Mouse (Mus musculus) liver, postnatal 0 days (tissue): ENCODE results near the gene Rps10. TPM values are rescaled to one million over a fixed set of nuclear protein-coding genes. Genes with fewer than 3 reads are reported as not detected.

Source experiments
- ATAC-seq: fragments of 200-750 bp; cut with Nextera tagmentation; 2 replicates; pipeline ENCODE4 v1.8.0; 2017; ENCODE audit warnings: mild to moderate bottlenecking, moderate library complexity
- DNase-seq: peaks from one replicate; pipeline ENCODE4 v3.0.0-alpha.2; 2016
- H3K27ac ChIP-seq: fragments of 300-500 bp; sonication (generic); 2 replicates; pipeline ENCODE4 v1.5.1; 2014; ENCODE audit warnings: antibody characterized with exemption, moderate library complexity, mild to moderate bottlenecking, low read depth
- H3K27me3 ChIP-seq: fragments of 300-500 bp; sonication (generic); 2 replicates; pipeline ENCODE4 v1.6.1; 2014; ENCODE audit warnings: low read length, control low read depth, mixed read lengths; ENCODE audit not compliant: insufficient read depth
- H3K36me3 ChIP-seq: fragments of 300-500 bp; sonication (generic); replicated peaks from 2 replicates; pipeline ENCODE4 v1.6.1; 2014; ENCODE audit warnings: mild to moderate bottlenecking, control low read depth, low read length, moderate library complexity, mixed read lengths; ENCODE audit not compliant: insufficient read depth
- H3K4me1 ChIP-seq: fragments of 300-500 bp; sonication (generic); 2 replicates; pipeline ENCODE4 v1.6.1; 2014; ENCODE audit warnings: antibody characterized with exemption, mild to moderate bottlenecking, control low read depth; ENCODE audit not compliant: insufficient read depth
- H3K4me2 ChIP-seq: fragments of 300-500 bp; sonication (generic); 2 replicates; pipeline ENCODE4 v1.6.1; 2014; ENCODE audit warnings: low read depth, mild to moderate bottlenecking, low read length, moderate library complexity, mixed read lengths
- H3K4me3 ChIP-seq: fragments of 300-500 bp; sonication (generic); 2 replicates; pipeline ENCODE4 v1.5.1; 2014; ENCODE audit warnings: low read depth, low read length
- H3K9ac ChIP-seq: fragments of 300-500 bp; sonication (generic); replicated peaks from 2 replicates; pipeline ENCODE4 v1.6.1; 2014; ENCODE audit warnings: mild to moderate bottlenecking, moderate library complexity
- H3K9me3 ChIP-seq: fragments of 300-500 bp; sonication (generic); 2 replicates; pipeline ENCODE4 v1.6.1; 2016; ENCODE audit warnings: mild to moderate bottlenecking, control low read depth, low read length, mixed read lengths
- CTCF ChIP-seq: sonication (generic); IDR thresholded peaks from 2 replicates; pipeline ENCODE4 v1.5.1; 2016; ENCODE audit warnings: antibody characterized with exemption, low read depth
- EP300 ChIP-seq: IDR thresholded peaks from 2 replicates; pipeline ENCODE4 v1.6.1; 2016; ENCODE audit warnings: antibody characterized with exemption, low read depth, mild to moderate bottlenecking
- WGBS: fragments of 180-500 bp; shearing (Covaris S2); extraction: QIAGEN DNeasy Blood & Tissue Kit; methylation state at CpG from one replicate; pipeline ENCODE4 v1.1.7; 2014; ENCODE audit not compliant: insufficient replicate concordance; 5-methylcytosine and 5-hydroxymethylcytosine counted together
- polyA plus RNA-seq: library from polyadenylated mRNA; unstranded; fragments of >200 nt; fragmentation: Nextera tagmentation; extraction: Ambion mirVana; gene quantifications from 2 replicates; pipeline ENCODE4 v1.2.1, GENCODE M21; 2015

Rps10 gene
- polyA plus RNA-seq, 1 experiment from 2014 or later, result 523 TPM

- Histone ChIP-seq H3K4me2 (no peak overlapping the region), H3K27ac (no peak overlapping the region), H3K9me3 (no peaks in the 10 kb centered on the region), H3K4me1 (no peaks in the 10 kb centered on the region), H3K9ac (no peak overlapping the region), H3K4me3 (no peak overlapping the region), H3K36me3 (no peaks in the 10 kb centered on the region), H3K27me3 (no peaks in the 10 kb centered on the region)
- ATAC-seq, result no peak
- TF ChIP-seq CTCF (peak; percentile 36), EP300 (no peak)
- 42% methylated on average over 9 of the region's 9 CpGs for WGBS
- DNase-seq, result no peak
Observed at GRCm38 (mm10) chr17:27675453-27675852, 39.0 kb upstream of the Rps10 start.

DNA sequence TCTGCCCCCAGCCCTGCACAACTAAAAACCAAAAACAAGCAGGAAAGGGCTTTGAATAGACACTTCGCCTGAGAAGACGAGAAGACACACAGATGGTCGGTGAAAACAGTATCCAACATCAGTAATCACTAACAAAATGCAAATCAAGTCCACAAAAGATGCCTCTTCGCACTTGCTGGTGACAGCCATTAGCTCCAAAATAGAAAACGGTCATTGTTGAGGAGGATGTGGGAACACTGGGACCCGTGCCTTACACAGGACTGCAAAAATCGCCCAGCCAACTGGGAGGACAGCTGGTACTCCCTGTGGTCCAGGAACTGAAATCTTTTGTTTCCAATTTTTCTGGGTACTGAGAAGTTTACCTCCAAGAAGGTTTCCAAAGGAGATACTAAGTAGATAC, 37.5 kb upstream of the Rps10 start:
- H3K36me3 ChIP-seq, result no peaks in the 10 kb centered on the region
- H3K4me1 ChIP-seq, result no peaks in the 10 kb centered on the region
- H3K27me3 ChIP-seq, result no peaks in the 10 kb centered on the region
- no peak for ATAC-seq
- 73% methylated on average over 7 of the region's 7 CpGs for WGBS
- no peaks in the 10 kb centered on the region for H3K9me3 ChIP-seq
- H3K4me2 ChIP-seq, result no peak overlapping the region
- H3K4me3 ChIP-seq, result no peak overlapping the region
- TF ChIP-seq CTCF, result no peak
- no peak for TF ChIP-seq EP300
- no peak overlapping the region for H3K9ac ChIP-seq
- no peak for DNase-seq
- no peak overlapping the region for H3K27ac ChIP-seq

DNA sequence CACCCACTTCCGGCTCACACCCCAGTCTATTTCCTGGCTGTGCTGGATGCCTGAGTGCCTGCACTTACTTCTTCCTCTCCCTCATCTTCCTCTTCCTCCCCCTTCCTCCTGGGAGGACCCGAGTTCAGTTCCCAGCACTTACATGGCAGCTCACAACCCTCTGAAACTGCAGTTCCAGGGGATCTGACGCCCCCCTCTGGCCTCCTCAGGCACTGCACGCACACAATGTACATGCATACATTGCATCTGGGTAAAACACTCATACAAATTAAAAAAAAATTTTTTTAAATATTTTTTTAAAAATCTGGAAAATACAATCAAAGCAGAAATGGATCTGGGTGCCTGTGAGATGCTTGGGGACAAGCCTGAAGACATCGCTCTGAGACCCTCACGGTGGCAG, 35.3 kb upstream of the Rps10 start:
- Histone ChIP-seq H3K4me2 (no peak overlapping the region), H3K27ac (no peak overlapping the region), H3K4me1 (no peaks in the 10 kb centered on the region), H3K4me3 (no peak overlapping the region), H3K36me3 (no peaks in the 10 kb centered on the region), H3K9ac (no peak overlapping the region), H3K9me3 (no peaks in the 10 kb centered on the region), H3K27me3 (no peaks in the 10 kb centered on the region)
- 78% methylated on average over 6 of the region's 6 CpGs for WGBS
- no peak for TF ChIP-seq CTCF
- no peak for TF ChIP-seq EP300
- no peak for DNase-seq
- ATAC-seq, result no peak

DNA sequence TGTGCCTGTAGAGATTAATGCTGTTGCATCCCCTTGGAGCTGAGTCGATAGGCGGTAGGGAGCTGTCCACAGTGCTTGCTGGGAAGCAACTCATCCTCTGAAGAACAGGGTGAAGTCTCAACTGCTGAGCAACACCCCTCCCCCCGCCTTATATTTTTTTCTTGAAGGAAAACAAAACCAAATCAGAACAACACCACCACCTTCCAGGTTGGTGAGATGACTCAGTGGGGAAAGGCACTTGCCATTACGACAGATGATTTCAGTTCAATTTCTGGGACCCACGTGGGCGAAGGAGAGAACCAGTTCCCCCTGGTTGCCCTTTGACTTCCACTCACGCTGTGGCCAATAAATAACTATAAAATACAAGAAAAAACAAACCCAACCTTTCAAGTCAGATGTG, 22.3 kb upstream of the Rps10 start:
- DNase-seq (no peak), ATAC-seq (no peak)
- H3K4me3 ChIP-seq, result no peak overlapping the region
- no peak overlapping the region for H3K9ac ChIP-seq
- H3K27me3 ChIP-seq, result peaks cover 29% of the 10 kb centered on the region
- 73% methylated on average over 7 of the region's 7 CpGs for WGBS
- no peak overlapping the region for H3K4me2 ChIP-seq
- no peak overlapping the region for H3K27ac ChIP-seq
- no peaks in the 10 kb centered on the region for H3K36me3 ChIP-seq
- H3K9me3 ChIP-seq, result no peaks in the 10 kb centered on the region
- TF ChIP-seq CTCF, result no peak
- no peak for TF ChIP-seq EP300
- peaks cover 7% of the 10 kb centered on the region for H3K4me1 ChIP-seq

DNA sequence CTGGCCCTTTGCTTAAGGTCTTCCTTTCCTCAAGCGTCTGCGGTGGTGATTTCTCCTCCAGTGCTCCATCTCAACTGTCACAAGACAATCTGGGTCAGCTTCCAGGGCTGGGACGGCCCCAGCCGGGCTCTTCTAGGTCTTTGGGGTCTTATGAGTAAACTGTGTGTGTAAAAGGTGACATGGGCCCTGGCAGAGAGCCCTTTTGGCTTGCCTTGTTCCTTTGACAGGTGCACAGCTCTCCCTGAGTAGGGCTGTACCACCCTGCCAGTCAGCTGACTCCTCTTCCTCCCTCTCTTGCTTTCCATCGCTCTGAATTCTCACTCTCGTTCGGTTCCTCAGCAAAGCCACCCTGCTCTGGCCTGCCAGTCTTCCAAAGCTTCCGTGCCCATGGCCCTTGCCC, 20.7 kb upstream of the Rps10 start:
- TF ChIP-seq EP300 (no peak), CTCF (no peak)
- Histone ChIP-seq H3K9ac (no peak overlapping the region), H3K36me3 (no peaks in the 10 kb centered on the region), H3K27ac (no peak overlapping the region), H3K27me3 (peaks cover 31% of the 10 kb centered on the region), H3K4me1 (peaks cover 7% of the 10 kb centered on the region), H3K9me3 (no peaks in the 10 kb centered on the region), H3K4me2 (no peak overlapping the region), H3K4me3 (no peak overlapping the region)
- DNase-seq (no peak), ATAC-seq (no peak)
- WGBS, result 47% methylated on average over 8 of the region's 8 CpGs

- H3K4me2 ChIP-seq, result no peak overlapping the region
- H3K4me3 ChIP-seq, result no peak overlapping the region
- no peak overlapping the region for H3K9ac ChIP-seq
- H3K36me3 ChIP-seq, result no peaks in the 10 kb centered on the region
- 6% methylated on average over 5 of the region's 5 CpGs for WGBS
- DNase-seq, result no peak
- H3K27me3 ChIP-seq, result peaks cover 31% of the 10 kb centered on the region
- H3K27ac ChIP-seq, result no peak overlapping the region
- TF ChIP-seq EP300 (no peak), CTCF (no peak)
- no peak for ATAC-seq
- peaks cover 7% of the 10 kb centered on the region for H3K4me1 ChIP-seq
- no peaks in the 10 kb centered on the region for H3K9me3 ChIP-seq
Observed at GRCm38 (mm10) chr17:27656414-27656813, 19.9 kb upstream of the Rps10 start.

DNA sequence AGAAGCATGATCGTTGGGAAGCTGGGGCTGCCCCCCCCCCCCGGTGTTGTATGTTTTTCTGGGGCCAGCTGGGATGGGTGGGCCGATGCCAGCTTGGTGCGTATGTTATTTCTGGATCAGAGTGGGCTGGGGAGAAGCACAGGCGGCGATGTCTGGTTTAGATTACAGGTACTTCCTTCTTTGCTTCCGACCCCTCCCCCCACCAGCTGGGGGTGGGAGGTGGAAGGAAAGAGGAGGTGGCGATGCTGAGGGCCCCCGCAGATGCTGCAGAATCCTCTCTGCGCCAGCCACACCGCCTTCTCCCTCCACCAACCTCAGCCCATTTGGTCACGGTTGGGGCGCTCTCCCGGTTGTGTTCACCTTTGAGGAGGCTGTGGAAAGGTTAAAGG, 19.5 kb upstream of the Rps10 start:
- Histone ChIP-seq H3K36me3 (no peaks in the 10 kb centered on the region), H3K4me1 (peaks cover 7% of the 10 kb centered on the region), H3K27me3 (peaks cover 31% of the 10 kb centered on the region), H3K4me3 (peak overlapping the region; percentile 41; the same call in 1 of the 2 replicates), H3K9me3 (no peaks in the 10 kb centered on the region), H3K4me2 (peak overlapping the region; percentile 64), H3K9ac (no peak overlapping the region), H3K27ac (no peak overlapping the region)
- DNase-seq (no peak), ATAC-seq (no peak)
- WGBS, result 3% methylated on average over 12 of the region's 14 CpGs
- TF ChIP-seq EP300, result no peak
- no peak for TF ChIP-seq CTCF
